Mouse (Mus musculus) lung, postnatal 0 days (tissue): Measurements from ENCODE around the gene Tmem184b.

Experiments
- CTCF ChIP-seq: IDR thresholded peaks from 2 replicates; pipeline ENCODE4 v1.5.1; 2016; ENCODE audit warnings: antibody characterized with exemption, mild to moderate bottlenecking
- EP300 ChIP-seq: IDR thresholded peaks from 2 replicates; pipeline ENCODE4 v1.6.1; 2016; ENCODE audit warnings: antibody characterized with exemption, mild to moderate bottlenecking, control low read depth

DNA sequence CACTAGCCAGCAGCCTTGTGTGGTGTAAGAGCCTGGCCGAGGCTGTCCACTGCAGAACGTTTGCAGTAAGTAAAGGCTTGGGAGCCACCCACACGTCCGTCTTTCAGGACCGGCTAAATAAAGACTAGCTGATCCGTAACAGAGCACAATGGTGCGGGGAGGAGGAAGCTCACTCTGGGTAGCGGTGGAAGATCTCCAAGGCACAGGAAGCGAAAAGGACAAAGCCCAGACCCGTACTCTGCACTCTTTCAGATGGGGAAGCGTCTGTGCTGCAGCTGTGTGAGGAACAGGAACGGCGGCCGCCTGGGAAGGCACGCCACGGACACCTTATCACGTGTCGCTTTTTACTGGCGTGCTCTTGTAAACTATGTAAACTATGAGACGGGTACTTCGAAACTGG, 29.5 kb upstream of the Tmem184b start:
- no peak for TF ChIP-seq CTCF
- TF ChIP-seq EP300: no peak
